Mouse (Mus musculus): Measurements from ENCODE around the gene Ranbp6.

Gene Ranbp6

DNA sequence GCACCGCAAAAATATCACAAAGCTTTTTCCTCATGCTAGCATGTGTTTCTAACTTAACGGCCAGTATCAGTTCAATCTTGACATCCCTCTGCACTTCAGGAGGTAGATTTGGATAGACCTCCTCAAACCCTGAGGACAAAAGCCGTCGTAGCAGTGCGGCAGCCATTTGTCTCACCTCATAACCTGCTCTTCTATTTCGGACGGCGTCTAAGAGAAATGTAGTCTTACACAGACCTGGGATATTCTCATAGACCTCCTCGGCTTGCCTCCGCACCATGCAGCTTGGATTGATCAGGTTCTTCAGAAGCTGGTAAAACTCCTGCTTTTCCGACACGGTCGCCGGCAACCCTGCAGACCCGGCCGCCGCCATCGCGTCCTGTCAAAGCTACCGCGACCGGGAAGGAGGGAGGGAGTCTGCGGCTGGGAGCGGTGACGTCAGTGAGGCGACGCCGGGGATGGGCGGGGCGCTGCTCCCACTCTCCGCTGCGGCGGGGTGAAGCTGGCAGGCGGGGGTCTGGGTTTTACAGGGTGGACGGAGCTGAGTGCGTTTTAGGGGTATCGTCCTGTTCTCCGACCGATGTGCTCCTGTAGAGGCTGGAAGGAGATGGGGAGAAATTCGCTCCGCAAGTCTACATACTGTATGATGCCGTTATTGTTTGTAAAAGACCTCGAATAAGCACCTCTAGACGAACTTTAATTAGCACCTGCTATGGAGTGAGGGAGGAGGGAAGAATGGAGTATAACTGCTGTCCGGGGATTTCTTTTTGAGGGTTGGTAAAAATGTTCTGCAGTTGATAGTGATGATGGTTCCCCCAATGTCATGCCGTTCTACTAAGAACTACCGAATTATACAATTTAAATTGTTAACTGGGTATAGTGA, at the start of gene Ranbp6:
Gene Ranbp6, minus strand, starts transcription at position 394 of the 880 bp plus-strand sequence.
- peak; percentile 99 for ATAC-seq (ENCODE audit: low TSS enrichment)

DNA sequence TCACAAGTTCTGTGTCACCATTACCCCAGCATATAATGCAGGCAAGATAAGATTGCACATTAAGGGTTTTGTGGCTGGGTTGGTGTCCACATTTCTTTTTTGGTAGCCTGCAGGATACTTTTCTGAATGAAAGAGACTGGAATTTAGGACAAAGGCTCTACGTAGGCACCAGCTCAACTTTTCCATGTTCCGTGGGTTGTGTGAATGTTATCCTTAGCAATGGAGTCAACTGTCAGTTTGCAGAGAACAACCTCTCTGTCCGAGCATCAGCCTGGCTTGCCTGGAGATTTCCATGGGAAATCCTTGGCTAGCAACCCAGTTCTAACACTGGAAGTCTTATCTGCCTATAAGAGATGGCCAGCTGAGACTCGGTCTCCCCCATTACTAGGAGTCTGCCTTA, 48.0 kb upstream of the Ranbp6 start:
- peak; percentile 81 for ATAC-seq (ENCODE audit: low TSS enrichment)

DNA sequence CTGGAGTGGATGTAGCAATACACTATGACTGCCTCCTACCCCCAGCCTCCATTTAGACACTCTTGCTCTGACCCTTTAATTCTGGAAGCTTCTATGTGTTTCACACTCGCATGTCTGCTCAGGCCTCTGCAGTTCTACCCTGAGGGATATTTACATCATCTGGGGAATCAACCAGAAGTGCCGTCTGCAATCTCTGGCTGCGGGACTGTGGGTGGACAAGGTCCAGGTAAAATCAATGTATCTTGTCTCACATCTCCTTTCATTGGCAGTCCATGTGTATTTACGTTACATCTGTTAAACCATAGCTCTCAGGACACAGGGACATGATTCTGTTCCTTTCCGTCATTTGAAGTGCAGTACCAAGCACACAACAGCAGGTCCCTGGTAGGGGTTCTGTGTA, 44.5 kb upstream of the Ranbp6 start:
- no peak for ATAC-seq (ENCODE audit: low TSS enrichment)

DNA sequence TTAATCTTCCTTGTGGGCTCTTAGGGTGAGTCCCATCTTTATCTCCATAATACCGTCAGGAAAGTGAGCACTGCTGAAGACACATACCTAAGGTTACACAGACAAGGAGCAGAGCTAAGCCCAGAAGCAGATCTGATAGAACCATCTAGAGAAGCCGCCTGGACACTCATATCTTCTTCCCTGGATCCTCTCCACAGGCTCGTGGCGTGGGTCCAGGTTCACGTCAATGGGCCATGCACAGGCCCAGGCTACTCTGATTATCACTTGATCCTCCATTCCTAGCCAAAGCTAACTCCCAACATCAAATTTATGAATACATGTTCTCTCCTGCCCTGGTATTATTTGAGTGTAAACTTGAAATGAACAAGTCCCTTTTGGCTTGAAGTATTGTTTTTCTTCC, 40.9 kb upstream of the Ranbp6 start:
- no peak for ATAC-seq (ENCODE audit: low TSS enrichment)

DNA sequence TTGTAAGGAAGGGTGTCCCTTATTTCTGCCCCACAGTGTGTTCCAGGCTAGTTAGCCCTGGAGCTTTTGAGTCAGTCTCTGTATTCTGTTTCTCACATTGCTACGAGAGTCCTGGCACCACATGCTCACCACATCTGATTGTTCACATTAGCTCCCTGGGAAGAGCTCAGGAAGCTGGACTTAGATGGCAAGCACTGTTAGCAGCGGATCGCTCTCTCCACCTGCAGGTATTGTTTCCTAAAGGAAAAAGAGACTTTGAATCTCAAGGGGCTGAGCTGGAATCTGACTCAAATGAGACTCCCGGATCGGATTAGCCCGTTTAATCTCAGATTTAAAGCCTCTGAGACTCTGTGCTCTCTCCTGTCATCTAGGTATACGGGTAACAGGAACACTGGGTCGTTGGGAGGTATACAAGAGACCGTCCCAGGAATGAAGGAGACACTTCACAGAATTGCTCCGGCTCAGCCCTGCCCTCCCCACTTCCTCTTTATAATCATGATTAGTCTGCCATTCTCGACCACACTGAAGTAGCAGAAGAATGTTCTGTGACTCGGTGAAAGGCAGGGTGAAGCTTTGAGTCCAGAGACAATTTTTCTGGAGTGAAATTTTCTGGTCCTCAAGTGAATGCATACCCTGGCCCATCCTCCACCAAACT, 38.4 kb upstream of the Ranbp6 start:
- no peak for ATAC-seq (ENCODE audit: low TSS enrichment)

DNA sequence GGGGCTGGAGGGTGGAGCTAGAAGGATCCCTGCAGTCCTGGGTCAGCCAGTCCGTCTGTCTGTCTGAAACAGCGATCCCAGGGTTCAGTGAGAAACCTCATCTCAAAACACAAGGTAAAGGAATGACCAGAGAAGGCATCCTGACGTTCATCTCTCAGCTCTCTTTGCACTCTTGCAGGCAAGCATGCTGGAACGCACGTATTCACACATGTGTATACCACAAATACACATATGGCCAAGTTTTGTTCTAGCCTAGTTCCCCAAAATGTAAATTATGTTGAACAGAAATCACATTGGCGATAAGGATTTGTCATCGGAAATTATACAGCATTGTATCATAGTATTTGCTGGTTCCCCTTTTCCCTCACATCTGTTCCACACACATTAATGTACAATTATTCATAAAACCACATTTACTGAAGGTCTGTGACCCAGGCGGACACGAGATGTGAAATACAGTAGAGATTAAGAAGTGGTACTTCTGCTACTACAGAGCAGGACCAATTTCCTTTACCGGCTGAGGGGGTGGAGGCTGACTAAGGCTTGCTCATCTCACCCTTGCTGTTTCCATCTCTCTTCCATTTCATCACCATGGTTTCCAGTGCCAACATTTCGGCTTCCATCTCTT, 37.3 kb upstream of the Ranbp6 start:
- ATAC-seq (ENCODE audit: low TSS enrichment), result no peak

DNA sequence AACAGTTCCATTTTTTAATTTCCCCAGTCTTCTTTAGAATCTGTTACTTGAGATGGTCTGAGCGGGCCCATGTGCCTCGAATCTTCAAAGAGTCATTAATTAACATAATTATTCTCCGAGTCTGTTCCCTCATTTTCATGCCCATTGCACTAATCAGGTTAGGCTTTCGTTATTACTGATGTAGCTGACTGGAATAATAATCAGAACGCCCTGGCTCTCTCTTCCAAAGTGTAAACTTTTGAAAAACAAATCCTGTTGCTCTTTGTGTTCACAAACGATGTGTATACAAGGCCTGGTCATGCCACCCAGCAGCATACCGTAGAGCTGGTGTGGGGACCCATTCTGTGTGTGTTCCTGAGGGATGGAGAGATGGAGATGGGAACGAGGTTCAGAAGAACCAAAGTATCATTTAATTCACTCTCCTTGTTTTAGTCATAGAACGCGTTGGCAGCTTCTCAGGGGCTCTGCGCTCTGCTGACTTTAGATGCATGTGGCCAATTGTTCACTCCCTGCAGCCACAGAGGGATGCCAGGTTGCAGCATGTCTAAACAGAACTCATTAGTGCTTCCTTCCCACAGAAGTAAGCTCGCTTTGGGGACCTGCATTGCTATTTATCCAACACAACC, 31.4 kb upstream of the Ranbp6 start:
- ATAC-seq (ENCODE audit: low TSS enrichment), result no peak

DNA sequence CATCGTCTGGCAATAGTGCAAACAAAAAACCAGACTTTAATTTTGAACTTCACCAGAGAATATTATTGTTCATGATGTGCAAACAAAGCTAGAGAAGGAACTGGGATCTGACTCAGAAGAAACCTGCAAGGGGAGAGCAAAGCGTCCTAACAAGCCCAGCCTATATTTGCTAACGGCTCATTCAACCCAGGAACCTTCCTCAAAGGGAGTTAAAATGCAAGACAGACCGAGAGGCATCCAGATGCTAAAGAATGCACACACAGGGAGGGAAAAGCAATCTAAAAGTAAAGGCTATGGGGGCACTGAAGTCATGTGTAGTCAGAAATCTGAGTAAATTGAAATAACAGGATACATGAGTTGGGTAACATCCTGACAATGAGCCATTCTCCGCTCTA, 30.9 kb upstream of the Ranbp6 start:
- ATAC-seq (ENCODE audit: low TSS enrichment), result no peak

DNA sequence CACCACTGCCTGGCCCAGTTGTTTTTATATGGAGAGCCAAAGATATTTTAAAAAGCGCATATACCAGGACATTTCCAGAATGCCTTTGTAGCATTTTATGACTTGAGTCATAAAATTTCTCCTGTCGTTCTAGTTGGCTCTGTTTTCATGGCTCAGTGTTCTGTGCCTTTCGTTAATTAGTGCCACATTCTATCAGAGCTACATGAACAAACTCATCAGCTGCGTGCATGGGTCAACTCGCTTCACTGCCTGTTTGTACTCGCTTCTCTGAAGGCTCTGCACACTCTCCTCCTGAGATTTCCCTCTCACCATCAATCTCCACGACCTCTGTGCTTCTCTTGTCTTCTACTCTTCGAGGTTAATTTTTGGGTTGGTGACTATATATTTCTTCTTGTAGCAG, 30.2 kb upstream of the Ranbp6 start:
- ATAC-seq (ENCODE audit: low TSS enrichment), result no peak

DNA sequence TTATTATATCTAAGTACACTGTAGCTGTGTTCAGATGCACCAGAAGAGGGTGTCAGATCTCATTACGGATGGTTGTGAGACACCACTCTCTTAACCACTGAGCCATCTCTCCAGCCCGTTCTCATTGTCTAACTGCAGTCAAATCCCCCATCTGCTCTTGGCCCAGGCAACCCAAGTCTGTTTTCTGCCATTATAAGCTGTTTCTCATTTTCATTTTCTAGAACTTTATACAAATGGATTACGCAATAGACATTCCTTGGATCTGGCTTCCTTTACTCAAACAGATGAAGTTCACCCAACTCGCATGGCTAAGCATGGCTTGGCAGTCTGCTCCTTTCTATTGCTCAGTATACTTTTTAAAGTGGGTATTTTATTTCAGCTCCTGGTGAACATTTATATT, 27.9 kb upstream of the Ranbp6 start:
- no peak for ATAC-seq (ENCODE audit: low TSS enrichment)

DNA sequence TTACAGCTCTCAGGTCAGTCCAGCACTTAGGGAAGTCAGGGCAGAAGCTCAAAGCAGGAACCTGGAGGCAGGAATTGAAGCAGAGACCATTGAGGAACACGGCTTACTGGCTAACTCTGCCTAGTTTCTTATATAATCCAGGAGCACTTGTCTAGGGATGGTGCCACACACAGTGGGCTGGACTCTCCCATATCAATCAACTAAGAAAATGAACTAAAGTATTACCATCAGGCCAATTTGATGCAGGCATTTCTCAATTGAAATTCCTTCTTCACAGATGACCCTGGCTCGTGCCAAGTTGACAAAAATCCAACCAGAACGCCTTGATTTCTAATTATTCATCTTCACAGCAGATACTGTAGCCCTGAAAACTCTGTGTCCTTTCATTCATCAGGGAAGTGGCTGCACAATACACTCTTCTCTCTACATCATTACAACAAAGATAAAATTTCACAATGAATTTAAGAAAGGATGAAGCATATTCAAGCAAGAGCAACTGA, 25.9 kb upstream of the Ranbp6 start:
- no peak for ATAC-seq (ENCODE audit: low TSS enrichment)

DNA sequence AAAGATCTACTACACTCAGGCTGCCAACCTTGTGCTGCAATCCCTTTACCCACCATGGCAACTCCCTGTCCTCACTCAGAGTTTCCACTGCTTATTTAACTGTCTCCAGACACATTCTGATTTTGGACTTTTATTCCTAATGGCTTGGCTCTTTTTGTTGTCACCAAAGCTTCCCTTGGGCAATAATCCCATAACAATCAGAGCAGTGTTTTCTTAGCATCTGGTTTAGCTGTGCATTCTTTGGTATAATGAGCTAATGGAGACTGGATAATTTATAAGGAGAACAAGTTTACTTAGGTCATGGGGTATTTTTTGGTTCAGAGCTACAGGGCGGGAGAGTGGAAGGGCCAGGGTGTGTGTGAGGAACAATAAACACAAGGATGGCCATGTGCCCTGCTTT, 25.4 kb upstream of the Ranbp6 start:
- no peak for ATAC-seq (ENCODE audit: low TSS enrichment)

DNA sequence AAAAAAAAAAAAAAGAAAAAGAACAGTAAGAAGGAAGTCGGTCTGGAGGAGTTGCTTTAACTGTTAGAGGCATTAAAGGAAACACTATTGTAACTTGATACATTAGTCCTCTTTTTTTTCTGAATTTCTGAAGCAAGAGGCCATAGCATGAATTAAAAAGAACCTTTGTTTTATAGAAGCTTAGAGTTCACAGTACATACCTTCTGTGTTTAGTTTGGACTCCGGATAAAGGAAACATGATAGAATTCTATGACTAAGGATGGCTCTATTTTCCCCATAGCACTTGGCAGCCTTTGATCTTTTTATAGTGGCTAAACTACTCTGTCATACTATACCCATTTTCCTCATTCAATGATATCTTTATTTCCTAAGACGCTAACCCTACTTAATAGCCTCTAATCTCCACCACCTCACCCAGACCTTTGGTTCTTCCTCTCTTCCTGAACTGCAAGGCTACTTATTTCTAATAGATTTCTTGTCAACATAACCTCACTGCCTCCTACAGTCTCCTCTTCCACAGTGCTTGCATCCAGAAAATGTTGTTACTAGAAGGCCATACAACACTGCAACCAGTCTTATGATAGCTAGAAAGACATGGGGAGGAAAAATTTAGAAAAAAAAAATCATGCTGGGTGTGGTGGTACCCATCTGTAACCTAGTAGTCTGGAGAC, 22.7 kb upstream of the Ranbp6 start:
- no peak for ATAC-seq (ENCODE audit: low TSS enrichment)

DNA sequence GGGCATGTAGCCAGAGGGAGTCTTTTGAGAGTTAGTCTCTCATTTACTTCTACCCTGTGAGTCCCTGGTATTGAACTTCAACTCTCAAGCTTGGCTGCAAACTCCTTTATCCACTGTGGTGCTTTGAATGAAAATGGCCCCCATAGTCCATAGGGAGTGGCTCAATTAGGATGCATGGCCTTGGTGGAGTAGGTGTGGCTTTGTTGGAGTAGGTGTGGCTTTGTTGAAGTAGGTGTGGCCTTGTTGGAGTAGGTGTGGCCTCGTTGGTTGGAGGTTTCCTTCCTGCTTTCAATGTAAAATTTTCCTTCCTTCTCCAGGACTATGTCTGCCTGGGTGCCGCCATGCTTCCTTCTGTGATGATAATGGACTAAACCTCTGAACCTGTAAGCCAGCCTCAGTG, 18.1 kb upstream of the Ranbp6 start:
- ATAC-seq (ENCODE audit: low TSS enrichment), result no peak

DNA sequence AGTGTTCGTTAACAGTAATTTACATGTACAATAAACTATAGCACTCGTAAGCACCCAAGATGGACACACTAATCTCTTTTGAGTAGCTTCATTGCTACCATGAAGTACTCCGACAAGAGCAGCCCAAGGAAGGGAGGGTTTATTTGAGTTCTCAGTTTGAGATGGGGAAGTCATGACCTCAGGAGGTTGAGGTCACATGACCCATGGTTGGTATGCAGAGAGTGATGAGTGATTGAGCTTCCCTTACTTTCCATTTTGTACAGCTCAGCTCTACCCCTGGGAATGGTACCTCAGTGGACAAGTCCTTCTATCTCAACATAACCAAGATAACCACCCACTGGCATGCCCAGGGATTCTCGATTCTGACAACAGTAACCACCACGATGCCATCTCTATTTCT, 15.8 kb upstream of the Ranbp6 start:
- no peak for ATAC-seq (ENCODE audit: low TSS enrichment)

DNA sequence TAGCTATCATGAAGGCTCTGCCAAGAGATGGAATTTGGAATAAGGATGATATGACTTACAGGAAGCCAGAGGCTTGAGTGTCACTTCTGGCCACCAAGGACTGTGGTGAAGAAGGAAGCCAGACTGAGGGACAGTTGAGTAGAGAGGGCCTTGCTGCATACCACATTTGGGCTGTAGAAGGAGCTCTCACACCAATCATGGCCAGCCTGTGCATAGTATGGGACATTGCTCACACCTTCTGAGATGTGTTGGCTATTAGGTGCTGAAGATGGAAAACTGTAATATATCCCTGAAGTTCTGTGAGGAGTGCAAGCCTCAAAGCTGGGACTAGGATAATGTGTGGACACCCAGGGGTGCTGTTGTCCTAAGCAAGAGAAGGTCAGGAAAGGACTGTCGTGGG, 13.9 kb upstream of the Ranbp6 start:
- peak; percentile 91 for ATAC-seq (ENCODE audit: low TSS enrichment)

DNA sequence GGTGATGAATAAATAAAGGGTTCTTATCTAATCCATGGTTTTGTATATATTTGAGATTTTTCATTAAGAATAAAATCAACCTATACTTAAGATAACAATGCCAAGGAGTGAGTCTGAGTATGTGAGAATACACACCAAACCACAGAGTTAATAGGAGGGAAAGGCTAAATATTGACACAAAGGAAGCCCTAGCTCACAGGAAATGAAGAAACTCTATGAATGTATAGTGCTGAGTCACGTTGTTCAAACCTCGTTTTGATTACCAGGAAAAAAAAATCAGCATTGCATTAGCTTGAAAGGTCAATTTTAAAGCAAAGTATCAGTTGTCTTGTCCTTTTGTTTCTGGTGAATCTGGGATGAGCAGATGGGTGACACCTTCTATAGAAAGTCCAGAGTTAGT, 12.2 kb upstream of the Ranbp6 start:
- ATAC-seq (ENCODE audit: low TSS enrichment), result no peak

DNA sequence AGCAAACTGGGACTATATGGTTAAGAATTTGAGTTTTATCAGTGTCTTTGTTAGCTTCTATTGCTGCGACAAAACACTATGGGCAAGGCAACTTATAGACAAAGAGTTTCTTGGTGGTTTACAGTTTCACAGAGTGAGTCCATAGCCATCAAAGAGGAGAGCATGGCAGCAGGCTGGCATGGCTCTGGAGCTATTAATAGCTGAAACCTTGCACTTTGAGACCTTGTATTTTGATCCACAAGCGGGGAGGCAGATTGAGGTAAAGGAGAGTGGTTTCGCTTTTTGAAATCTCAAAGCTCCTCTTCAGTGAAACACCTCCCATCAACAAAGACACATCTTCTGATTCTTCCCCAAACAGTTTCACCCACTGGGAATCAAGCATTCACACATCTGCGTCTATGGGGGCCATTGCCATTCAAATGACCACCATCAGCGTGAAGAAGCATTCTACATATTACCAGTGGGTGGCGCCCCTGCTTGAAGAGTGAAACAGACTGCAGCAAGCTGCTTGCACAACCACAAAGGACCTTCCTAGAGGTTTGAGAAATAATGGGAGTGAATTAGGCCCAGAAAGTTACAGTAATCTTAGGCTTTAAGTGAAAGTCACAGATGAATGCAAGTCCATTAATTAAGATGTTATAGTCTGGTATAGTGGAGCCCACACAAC, 11.4 kb upstream of the Ranbp6 start:
- no peak for ATAC-seq (ENCODE audit: low TSS enrichment)

DNA sequence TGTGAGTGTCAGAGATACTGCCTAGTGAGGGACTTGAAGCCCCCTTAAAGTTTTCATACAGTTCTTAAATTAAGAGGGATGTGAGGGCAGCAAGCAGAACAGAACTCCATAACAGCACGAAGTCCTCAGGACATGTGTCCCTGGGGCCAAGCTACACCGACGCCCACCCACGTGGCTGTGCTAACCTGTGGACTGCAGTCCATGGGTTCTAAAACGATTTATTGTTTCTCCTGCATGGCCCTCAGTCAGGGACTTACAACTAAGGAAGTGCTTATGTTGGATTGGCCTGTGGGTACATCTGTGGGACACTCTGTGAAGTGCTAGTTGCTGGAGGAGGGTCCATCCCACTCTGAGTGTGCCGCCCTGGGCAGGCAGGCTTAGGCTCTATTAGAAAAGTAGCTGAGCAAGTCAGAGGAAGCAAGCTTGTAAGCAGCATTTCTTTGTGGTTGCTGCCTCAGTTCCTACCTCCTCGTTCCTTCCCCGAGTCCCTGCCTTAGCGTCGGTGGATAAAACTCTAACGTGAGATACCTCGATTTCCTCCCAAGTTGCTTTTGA, 10.8 kb upstream of the Ranbp6 start:
- no peak for ATAC-seq (ENCODE audit: low TSS enrichment)

DNA sequence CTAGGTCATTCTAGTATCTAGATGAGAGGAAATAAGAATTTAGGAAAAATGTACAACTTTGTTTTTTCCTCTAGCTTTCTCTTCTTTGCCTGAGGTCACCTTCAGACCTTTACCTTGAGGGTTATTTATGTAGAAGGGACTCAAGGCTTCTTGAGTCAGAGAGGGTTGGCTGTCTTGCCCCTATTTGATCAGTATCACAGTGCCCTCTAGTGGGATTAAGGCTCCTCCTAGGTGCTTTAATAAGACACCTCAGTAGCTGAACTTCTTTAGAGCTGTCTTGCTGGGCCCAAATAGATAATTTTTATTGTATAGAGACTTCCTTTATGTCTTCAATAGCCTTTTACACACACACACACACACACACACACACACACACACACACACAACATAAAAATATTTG, 8.2 kb upstream of the Ranbp6 start:
- peak; percentile 85 for ATAC-seq (ENCODE audit: low TSS enrichment)

DNA sequence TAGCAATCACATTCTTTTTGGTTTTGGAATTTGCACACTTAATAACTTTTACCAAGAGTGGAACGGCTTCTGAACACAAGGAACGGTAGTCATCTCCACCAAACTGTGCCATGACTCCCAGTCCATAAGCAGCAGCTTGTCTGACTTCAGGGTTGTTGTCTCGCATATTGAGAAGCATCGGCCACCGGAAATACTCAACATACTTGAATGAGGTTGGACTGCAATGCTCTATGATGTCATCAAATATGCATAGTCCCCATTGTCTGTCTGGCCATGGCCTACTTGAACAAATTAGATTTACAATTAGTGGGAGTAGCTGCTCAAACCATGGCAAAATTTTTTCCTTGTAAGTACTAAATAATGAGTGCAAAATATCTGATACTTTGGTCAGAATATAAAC, 2.8 kb downstream of the Ranbp6 start:
- no peak for ATAC-seq (ENCODE audit: low TSS enrichment)
